Mouse (Mus musculus) lung, postnatal 10 days (tissue): Measurements from ENCODE around the gene Tgfbr3.

Experiments used
- DNase-seq: peaks from one replicate; pipeline ENCODE4 v3.0.0; 2021

Gene Tgfbr3

GRCm38 (mm10) chr5:107144263-107144843 lies 145.1 kb downstream of the Tgfbr3 start:
- DNase-seq, result no peak

- no peak for DNase-seq
These were observed 146.0 kb downstream of the Tgfbr3 start for GRCm38 (mm10) chr5:107143406-107143805.

DNA sequence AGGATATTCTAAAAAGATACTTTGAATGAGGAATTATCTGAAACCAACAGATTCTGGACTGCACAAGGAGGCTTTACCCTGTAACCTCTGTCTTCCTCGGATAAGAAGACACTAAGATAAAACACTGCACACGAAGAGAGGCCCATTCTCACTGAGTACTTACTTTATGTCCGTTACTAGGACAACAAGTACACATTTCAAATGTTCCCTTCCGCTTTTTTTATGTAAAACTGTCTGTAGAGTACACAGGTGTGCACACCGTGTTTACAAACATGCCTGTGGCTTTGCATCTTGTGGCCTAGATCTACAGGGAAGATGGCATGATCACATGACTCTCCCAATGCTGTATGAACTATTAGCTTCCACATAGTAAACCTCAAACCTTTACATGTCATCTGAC lies 146.6 kb downstream of the Tgfbr3 start:
- no peak for DNase-seq

GRCm38 (mm10) chr5:107141375-107141774 lies 148.1 kb downstream of the Tgfbr3 start:
- no peak for DNase-seq

GRCm38 (mm10) chr5:107139800-107140651 lies 149.4 kb downstream of the Tgfbr3 start:
- no peak for DNase-seq

GRCm38 (mm10) chr5:107133336-107133735 lies 156.1 kb downstream of the Tgfbr3 start:
- no peak for DNase-seq

DNA sequence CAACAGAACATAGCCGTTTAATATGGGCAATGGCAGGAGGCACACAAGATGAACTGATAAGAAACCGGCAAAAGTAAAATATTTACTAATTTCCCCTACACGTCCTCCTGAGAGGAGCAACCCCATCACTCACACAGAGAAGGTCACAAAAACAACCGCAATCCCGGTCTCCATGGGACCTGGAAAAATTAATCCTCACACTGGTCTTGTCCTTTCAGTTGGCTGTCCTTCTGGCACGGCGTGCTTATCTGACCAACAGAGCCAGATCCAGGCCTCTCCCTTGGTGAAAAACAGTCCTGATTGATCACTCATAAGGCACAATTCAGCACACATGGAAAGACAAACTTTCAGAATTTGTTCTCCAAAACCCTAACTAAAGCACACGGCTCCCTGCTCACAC lies 157.2 kb downstream of the Tgfbr3 start:
- no peak for DNase-seq

DNA sequence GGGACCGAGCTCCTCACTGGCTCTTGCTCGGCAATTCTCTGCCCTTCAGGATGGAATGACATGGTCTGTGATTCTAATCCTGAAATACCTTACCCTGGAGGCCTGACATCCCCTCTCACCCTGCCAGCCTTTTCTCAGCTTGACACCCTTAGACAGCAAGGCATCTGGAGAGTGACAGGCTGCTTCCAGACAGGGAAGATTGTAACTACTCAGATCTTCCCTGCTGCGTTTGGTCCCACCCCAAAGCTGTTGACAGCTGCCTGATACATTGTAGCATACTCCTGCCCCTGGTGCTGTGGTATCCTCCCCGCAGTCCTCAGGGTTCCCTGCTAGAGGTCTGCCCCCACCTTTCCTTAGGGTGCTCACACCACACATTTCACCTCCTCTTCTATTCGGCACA lies 160.1 kb downstream of the Tgfbr3 start:
- no peak for DNase-seq

DNA sequence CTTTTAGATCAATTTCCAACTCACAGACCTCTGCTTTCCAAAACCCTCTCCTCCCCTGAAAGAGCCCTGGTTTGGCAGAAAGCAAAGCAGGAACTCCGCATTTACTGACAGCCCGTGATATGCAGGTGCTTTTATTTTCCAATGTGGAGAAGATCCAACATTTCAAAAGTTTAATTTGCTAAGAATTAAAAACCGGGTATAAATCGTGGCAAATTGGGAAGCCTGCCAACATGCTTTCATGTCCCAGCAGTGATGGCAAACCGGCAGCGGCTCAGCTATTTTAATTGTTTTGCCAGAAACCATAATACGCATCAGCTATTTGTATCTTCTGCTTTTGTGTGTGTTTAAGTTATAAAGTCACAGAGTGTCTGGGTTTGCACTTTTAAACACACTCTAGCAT lies 162.9 kb downstream of the Tgfbr3 start:
- no peak for DNase-seq

DNA sequence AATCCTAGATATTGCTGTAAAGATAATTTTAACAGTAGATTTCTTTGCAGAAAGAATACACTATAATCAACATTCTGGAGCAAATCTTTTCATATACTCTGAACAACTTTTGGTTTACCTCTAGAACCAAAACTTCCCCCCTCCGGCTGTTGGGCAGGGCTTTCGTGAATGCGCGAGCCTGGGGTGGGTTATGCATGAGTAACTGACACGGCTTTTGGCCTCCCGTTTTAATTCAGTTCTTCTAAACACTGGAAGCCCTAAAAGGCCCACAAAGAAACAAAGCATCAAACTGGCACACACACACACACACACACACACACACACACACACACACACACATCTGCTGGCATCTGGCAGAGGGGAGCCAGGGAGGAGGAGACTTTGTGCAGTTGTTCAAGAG lies 164.3 kb downstream of the Tgfbr3 start:
- no peak for DNase-seq

DNA sequence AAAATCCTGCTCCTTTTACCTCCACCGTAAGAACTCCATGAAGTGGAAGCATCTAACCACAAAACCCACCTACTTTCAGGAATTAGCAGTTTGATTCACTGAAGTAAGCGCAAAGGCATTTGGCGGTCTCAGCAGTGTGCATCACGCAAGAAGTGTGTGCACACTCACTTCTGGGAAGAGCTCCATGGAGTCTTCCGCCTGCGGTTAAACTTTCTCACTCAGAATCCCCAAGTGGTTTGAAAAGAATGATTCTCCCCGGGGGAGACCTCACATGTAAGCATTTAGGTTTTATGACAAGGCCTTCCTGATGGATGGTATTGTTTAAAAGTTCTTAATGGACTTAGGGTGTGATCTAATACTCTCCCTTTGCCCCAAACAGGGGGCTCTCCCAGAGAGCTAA lies 164.9 kb downstream of the Tgfbr3 start:
- peak; percentile 32 for DNase-seq

- DNase-seq, result no peak
These were observed 166.8 kb downstream of the Tgfbr3 start for GRCm38 (mm10) chr5:107122622-107123021.

DNA sequence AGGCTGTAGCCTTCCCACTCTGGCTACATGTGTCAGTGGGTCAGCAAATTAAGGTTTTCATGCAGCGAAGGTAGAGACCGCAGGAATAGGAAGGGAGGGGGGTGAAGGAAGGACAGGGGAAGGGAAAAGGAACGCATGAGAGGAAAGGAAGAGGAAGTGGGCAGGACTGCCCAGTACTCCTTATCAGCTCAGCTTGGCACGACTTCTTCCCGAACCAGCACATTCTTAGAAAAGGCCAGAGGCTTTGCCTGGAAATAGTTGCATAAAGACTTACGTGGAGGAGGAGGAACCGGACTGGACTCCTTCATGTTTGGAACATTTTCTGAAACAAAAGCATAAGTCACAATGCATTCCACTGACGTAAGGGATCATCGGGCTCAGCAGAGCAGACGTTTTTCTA lies 168.3 kb downstream of the Tgfbr3 start:
- peak; percentile 64 for DNase-seq

- DNase-seq, result peak; percentile 62
These were observed 168.8 kb downstream of the Tgfbr3 start for GRCm38 (mm10) chr5:107120624-107121023.

GRCm38 (mm10) chr5:107119896-107120295 lies 169.5 kb downstream of the Tgfbr3 start:
- peak; percentile 41 for DNase-seq

- peak; percentile 60 for DNase-seq
These were observed 172.6 kb downstream of the Tgfbr3 start for GRCm38 (mm10) chr5:107116821-107117220.

DNA sequence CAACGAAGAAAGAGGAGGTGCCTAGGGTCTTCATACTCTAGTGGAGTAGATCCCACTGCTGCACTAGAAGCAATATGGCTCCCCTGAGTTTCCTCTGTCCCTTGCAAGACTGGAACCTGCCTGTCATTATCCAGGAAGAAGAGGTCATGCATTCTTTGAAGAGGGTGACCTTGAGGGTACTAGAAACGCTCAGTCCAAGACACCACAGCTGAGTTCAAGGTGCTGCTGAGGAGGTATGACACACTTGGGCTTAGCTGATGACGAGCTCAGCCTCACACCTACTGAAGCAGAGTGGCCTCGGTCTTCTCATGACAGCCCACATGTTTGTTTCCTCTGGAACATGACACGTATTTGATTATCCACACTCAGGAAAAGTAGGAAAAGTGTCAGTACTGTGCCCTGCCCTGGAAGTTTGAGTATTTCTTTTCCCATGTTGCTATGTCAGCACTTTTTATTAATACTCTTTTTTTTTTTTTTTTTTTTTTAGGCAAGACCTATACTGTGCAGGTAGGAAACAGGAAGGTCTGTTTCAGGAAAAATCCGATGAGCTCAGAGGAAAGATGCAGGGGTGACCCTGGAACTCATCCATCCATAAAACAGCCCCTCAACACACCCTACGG lies 176.7 kb downstream of the Tgfbr3 start:
- no peak for DNase-seq

- DNase-seq, result peak; percentile 60
These were observed 177.6 kb downstream of the Tgfbr3 start for GRCm38 (mm10) chr5:107111802-107112201.

GRCm38 (mm10) chr5:107110880-107111520 lies 178.4 kb downstream of the Tgfbr3 start:
- DNase-seq, result peak; percentile 41

- DNase-seq, result no peak
These were observed 179.1 kb downstream of the Tgfbr3 start for GRCm38 (mm10) chr5:107110089-107110879.

- DNase-seq, result no peak
These were observed 180.0 kb downstream of the Tgfbr3 start for GRCm38 (mm10) chr5:107109416-107109815.

GRCm38 (mm10) chr5:107106793-107107192 lies 182.6 kb downstream of the Tgfbr3 start:
- peak; percentile 70 for DNase-seq

GRCm38 (mm10) chr5:107106139-107106538 lies 183.3 kb downstream of the Tgfbr3 start:
- no peak for DNase-seq
